Mouse (Mus musculus) gastrocnemius, postnatal 10 days (tissue): ENCODE measurements around the gene Coq7. TPM values are rescaled to one million over a fixed set of nuclear protein-coding genes. Genes with fewer than 3 reads are reported as not detected.

Experiments
- DNase-seq: peaks from one replicate; pipeline ENCODE4 v3.0.0; 2021; ENCODE audit warnings: mixed read lengths
- total RNA-seq, 2 experiments: library from RNA; stranded (reverse); gene quantifications; 2 replicates each; pipeline ENCODE4 v1.2.3; 2021

The Coq7 gene
- total RNA-seq, 2 experiments from 2014 or later: 61.9 to 80.5 TPM

DNA sequence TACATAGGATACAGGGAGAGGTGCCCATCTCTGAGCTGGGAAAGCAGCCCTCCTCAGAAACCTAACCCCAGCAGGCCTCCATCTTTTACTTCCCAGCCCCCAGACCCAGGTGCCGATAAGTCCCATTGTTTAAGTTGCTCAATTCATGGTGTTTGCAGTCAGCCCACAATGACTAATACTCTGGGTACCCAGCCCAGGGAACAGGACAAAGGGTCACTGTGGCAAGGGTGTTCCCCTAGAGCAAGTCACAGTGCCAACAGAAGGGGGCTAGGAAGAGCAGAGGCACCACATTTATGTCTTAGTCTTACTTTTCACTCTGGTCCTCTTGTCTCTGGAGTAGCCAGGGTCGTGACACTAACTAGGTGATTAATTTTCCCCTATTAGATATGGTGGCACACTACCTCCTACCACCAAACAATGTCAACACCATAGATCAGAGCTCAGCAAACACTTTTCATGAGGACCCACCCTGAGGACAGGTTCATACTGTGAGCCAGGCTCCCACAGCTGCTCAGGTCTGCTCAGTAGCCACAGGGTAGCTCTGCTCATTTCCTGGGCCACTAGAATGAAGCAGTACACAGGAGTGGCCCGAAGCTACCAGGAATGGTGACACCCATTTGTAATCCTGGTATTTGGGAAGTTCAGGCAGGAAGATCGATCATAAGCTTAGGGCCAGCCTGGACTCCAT lies 38.1 kb downstream of the Coq7 start:
- DNase-seq: no peak

DNA sequence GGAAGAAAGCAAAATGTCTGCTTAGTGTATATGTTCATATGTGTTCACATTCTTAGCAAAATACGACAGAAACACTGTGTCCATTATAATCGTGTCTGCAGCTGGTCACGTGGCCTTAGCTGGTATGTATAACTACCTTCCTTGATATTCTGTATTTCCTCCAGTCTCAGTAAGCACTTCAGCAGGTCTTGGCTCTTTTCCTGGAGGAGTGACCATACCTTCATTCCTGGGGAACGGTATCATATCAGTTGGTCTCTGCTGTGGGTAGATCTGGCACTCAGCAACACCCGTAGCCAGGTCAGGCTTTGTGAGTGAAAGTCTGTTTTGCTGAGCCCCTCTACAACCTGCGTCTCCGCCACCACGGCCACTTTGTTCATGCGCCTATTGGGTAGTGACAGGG lies 39.3 kb downstream of the Coq7 start:
- no peak for DNase-seq

DNA sequence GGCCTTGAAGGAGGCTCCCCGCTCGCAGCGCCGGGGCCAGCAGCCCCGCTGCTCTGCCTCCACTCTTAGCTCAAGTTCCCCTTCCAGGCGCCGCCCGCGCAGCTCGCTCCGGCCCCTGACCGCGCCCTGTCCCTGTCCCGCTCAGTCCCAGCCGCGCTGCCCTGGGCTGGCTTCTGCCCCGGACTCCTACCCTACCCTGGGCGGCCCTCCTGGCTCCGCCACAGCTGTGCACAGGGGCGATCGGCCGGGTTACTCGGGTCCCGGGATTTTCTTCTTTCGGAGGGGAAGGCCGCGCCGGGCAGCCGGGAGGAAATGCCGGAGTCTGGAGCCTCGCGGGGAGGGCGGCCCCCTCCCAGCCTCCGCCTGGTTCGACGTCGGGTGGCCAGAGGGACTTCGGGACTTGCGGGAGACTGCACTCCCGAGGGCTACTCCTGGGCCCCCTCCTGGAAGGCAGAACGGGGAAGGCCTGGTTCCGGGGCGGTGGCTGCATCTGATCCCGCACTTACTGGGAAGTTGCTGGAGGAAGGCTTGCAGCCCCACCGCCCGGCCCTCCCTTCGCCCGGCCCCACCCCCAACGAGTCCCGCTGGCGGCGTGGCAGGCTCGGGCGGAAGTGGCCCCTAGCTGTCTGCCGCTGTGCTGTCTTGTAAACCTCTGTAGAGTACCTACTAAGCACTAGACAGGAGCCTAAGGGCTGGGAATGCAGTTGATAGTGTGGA lies 41.6 kb downstream of the Coq7 start, which contains the start of gene Itpripl2:
Gene Itpripl2 (minus strand): TSS at position 545 of the 717 bp plus-strand sequence.
- peak; percentile 81 for DNase-seq

DNA sequence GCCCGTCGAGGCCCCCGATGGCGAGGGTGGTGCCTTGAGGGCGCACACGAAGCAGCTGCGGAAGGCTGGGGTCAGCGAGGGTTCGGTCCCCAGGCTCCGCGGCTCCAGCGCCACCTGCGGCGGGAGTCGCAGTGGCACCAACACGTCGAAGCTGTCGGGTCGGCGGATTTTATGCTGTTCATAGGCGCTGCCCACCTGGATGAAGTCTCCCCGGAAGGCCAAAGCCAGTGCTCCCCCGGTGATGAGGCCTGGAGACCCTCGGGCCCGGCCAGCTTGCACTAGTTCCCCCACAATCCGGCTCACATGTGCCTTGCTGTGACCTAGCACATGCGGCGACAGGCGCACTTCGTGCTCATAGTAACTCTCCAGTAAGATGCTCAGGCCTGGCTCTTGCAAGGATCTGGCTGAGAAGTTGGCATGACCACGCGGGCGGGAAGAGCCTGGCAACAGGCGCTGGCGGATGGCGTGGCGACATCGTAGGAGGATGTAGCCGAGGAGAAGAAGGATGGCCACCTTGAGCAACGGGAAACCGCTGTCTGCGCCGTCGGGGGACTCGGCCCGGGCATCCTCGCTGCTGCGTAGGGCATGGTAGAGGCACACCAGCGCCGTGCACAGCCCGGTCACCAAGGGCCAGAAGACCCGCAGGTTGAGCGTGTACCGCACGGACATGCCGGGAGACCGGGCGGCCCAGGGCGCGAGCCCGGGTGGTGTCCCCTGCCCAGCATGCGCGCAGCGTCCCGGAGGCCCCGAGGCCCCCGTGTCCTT lies 42.3 kb downstream of the Coq7 start:
- peak; percentile 40 for DNase-seq

DNA sequence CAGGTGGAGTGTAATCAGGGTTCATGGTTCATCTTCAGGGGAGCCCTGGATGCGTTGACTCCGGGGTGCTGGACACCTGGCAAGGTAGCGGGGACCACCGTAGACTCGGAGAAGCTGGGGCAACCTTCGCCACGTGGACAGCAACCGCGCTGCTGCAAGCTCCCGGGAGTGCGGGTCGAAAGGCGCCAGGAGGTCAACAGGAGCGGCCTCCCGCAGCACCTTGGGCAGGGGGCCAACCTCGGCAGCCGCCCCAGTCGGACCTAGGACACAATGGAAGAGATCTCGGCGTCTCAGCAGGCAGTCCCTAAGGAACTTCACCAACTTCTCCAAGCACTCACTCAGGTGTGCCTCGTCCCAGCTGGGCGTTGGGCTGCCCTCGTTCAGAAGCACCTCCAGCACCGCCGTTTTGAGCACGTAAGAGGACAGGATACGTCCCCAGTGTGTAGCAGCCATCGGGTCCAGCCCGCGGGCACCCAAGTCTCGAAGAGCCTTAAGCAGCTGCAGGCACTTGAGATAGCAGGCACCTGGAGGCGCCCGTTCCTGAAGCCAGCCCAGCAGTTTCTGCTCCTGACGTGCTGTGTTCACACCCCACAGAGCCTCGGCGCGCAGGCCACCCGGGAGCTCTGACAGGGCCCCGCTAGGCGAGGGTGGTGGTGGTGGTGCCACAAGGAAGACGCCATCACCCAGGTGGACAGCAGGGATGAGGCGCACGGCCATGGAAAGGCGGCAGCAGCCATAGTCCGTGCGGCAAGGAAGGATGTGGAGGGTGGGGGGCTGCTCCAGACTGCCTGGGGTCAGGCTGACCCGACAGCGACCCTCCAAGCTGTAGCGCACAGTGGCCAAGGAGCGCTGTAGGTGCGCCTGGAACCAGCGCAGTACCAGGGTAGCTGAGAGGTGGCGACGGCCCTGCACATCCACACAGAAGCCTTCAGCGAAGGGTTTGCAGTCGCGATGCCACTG lies 43.2 kb downstream of the Coq7 start:
- DNase-seq: peak; percentile 46

DNA sequence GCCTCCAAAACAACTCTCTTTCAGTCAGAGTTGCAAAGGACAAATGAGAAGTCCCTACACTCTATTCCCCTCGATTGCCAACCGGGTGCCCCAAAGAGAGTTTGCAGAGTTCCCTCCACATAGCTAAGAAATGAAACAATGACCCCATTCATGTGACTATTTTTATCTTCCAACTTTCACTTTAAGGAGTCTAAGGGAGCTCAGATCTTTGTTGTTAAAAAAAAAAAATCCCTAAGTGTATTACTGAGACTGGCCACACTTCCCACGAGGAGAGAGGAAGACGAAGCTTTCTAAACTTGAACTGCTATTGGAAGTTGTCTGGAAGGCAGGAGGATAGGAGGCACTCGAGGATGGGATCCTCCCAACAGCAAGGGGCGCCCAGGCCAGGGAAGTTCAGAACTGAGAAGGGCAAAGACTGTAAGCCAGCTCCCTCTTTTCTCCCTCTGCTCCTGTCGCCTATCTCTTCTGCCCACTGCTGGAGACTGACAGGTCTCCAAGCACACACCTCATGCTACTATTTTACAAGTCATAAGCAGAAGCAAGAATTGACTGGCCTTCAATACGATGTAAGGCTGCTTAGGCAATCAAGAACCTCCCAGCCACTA lies 45.0 kb downstream of the Coq7 start:
- DNase-seq: no peak

DNA sequence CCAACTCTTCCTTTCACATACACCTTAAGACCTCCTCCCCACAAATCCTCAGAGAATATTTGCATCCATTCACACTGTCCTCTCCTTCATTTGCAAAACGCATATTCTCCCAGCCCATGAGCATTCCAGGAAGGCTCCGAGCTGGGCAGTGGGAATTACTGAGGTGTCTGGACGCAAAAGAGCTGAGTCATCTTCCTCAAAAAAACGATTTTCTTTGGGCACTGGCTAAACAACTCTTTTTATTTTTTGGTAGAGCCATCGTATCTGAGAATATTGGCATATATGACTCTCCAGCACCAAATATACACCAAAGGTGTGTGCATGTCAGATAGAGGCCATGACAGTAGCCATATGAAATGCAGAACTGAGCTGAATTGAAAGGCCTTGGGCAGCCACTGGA lies 46.2 kb downstream of the Coq7 start:
- no peak for DNase-seq

DNA sequence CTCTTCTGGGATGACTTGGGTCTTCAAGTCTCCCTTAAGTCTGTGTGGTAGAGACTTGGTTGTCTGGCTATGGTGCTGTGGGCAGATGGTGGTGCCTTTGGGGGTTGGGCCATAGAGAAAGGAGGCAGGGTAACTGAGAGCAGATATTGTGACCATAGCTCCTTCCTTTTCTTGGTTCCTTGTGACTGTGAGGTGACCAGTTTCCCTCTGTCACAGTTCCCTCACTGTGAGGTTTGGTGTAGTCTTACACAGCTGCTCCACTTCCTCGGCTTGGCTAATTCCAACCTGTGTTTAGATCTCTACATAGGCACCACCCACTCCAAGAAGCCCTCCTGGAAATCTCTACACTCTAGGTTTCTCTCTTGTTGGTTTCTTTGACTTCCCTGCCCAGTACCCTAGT lies 49.2 kb downstream of the Coq7 start:
- no peak for DNase-seq

DNA sequence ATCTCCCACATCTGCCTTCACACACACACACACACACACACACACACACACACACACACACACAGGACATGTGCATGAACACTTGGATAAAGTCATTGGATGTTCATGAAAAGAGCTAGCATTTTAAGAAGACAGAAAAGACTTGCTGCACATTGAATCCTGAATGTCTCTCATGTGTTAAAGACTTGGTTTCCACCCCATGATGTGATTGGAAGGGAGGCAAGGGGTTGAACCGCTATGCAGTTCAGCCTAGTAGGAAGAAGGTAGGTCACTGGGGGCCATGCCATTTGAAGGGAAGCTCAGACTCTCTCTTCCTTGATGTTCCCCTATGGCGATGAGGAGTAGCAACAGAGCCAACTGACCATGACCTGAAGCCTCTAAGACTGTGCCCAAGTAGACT lies 51.2 kb downstream of the Coq7 start:
- no peak for DNase-seq

DNA sequence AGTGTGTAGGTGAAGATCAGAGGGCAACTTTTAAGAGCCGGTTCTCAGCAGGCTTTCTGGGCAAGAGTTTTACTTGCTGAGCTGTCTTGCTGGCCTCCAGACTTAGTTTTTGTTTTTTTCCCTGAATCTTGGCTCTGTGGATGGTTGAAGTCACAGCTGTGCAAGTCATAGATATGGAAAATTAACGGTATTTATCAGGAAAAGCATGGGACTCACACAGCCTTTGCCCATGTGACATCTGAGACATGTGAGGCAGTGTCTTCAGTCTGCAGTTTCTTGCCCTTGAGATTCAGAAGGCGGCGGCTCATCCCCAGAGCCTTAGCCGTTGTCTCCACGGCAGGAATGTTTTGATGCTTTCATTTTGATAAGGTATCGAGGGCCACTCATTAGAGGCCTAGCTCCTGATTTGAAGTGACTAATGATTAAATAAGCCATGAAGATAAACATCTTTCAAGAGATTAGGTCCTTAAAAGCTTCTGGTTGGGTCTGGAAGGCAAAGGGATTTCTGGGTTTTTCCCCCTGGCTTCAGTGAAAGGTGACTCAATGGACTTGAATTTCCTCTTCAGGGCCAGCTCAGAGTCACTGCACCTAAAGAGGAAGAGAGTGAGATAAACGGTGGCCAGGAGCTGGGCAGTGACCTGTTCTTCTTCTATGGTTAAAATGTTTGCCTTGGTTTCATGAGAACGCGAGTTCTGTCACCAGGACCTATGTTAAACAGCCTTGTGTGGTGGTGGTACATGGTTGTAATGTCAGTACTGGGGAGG lies 51.9 kb downstream of the Coq7 start:
- DNase-seq: no peak

DNA sequence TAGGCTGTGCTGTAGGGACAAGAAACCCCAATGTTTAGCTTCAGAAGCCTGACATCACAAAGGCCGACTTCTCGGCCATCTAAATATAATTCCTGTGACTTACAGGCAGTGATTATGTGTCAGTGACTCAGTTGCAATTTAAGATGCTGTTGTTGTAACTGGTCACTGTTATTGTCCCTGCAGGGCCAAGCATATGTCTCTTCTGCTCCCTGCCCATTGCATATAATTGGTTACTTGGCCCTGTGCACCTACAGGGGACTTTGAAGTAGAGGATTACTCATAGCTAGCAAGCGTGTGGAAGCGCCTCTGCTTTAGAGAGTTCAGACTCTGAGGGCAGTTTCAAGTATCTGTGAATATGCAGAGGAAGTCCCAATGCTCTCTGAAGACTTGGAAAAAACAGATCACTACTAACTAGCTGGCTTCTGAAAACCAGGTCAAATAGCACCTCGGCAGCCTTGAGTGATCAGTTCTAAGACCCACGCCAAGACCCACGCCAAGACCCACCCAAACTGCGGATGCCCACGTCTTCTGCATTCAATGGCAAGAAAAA lies 52.9 kb downstream of the Coq7 start:
- DNase-seq: no peak

DNA sequence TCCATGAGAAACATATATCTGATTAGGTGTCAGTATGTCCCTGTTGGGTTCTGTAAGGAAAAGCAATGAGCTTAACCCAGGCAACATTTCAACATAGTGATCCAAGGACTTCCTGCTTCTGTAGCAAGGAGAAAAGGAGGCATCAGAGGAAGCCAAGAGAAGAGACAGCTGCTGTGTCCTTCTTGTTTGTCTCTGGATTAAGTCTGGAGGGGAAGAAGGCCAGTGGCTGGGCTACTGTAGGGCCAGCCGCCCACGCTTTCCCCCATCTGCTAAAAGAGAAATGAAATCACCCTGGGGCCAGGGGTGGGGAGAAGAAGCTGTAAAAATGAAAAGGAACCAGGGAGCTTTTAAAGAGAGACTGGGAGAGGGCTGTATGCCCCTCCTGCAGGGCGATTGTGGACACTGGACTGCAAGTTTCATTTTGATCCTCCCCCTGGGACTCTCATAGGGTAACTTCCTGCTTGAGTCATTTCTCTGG lies 54.3 kb downstream of the Coq7 start:
- DNase-seq: peak; percentile 59

DNA sequence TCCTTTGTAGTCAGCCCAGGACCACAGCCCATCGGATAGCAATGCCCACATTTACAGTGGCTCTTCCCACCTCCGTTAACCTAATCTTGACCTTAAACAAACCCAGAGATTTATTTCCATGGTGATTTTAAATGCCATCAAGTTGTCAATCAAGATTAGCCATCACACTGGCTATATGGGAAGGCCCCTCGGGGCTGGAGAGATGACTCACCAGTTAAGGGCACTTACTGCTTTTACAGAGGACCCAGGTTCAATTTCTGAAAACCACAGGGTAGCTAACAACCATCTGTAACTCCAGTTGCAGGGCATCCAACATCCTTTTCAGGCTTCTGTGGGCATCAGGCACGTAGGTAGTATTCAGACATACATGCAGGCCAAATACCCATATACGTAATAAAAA lies 56.7 kb downstream of the Coq7 start:
- DNase-seq: no peak

DNA sequence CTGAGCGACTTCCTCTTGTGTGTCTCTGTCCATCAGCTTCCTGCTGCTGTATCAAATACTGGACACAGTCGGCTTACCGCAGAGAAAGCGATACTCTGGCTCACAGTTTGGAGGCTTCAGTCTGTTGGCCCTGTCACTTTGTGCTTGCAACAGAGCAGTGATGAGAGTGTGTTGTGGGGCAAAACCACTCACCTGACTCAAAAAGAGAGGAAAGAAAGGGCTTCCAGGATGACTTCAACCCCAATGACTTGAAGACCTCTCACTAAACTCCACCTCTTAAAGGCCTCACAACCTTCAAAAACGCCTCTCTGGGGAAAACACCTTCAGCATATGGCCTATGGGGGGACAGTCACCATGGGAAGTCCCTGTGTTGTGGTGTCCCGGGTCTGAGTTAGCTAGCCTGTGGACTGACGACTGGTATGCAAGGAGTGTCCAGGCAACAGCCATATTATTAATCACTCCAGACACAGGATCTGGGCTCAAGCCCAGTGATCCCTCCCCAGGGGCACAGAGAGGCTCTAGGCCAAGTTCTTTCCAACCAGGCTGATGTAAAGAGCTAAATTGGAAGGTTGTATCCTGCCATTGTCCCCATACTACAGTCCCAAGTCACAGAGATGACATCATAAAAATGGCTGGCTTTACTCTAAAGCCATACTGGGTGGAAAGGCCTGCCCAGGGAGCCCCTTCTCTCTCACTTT lies 58.0 kb downstream of the Coq7 start:
- DNase-seq: peak; percentile 52

DNA sequence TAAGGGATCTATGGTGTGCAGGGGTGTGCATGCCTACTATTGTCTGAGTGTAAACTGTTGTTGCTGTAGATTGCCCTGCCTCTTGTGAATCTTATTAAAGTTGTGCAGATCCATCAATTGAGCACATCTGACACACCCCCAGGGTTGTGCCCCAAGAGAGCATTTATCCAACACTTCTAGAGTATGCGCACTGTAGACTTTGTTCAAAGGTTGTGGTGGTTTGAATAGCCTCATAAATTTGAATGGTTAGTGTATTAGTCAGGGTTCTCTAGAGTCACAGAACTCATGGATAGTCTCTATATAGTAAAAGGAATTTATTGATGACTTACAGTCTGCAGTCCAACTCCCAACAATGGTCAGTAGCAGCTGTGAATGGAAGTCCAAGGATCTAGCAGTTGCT lies 60.3 kb downstream of the Coq7 start:
- DNase-seq: no peak

DNA sequence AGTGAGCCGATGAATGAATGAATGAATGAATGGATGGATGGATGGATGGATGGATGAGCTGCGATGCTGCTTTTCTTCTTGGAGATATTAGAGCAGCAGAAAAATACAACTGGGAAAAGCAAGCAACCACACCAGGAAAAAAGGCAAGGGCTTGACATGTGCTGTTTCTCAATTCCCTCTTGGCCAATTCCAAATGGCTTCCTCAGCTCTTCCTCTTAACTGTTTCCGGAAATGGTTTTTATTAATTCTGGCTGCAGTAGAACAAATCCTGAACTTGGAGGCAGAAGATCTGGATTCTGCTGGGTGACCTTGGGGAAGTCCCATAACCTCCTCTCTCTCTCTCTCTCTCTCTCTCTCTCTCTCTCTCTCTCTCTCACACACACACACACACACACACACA lies 65.1 kb downstream of the Coq7 start:
- DNase-seq: no peak

DNA sequence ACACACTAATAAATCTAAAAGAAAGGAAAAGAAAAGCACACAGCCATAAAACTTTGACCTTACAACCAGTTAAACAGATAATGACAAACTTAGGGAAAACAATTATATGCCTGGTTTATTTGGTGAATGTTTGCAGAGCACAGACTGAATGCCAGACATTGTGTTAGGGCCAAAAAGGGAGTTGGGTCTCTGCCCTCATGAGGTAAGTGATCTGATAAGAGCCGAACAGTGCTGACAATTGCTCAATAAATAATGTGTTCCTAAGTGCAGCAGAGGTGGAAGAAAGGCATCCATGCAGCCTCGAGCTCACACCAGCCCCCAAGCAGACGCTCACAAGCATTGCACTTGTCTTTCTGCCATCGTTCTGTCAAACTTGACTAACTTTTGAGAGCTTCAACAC lies 68.7 kb downstream of the Coq7 start:
- no peak for DNase-seq

DNA sequence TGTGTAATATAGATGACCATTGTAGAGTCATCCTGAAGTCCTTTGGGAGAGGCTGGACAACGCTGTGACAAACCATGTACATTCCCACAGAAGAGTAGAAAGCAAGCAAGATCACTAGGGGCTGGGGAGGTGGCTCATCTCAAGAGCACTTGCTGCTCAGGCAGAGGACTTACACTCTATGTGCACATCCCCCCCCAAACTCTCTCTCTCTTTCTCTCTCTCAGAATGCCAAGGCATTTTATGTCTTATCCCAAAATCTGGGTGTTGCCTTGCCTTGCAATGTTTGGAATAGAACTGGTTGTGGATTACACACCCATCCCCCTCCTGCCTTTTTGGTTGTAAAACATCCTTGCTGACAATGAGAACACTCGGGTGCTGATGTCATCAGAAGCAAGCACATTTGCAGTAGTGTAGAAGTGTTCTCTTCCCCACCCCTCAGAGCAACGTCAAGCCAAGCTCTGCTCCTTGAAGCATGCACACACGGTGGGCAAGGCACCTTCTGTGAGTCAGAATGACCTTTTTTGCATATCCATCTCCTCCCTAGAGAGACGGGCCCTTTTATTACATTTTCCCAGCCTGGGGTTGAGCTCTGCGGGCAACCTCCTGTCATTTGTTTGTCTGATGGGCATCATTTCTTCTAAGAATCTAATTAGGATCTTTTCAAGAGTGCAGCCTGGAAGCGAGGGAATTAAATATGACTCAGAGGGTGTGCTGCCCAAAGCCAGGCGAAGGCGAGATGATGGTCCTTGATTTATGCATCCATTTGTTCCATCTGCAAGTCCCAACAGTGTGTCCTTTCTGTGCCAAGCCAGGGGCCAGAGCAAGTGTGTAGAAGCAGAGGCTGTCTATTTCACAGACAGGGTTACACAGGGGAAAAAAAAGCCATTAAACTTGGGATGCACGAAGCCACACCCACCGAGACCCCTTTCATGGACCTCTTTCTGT lies 70.1 kb downstream of the Coq7 start:
- DNase-seq: no peak
